ENCODE assay signal across 8 mouse cellular contexts in the genomic region with DNA sequence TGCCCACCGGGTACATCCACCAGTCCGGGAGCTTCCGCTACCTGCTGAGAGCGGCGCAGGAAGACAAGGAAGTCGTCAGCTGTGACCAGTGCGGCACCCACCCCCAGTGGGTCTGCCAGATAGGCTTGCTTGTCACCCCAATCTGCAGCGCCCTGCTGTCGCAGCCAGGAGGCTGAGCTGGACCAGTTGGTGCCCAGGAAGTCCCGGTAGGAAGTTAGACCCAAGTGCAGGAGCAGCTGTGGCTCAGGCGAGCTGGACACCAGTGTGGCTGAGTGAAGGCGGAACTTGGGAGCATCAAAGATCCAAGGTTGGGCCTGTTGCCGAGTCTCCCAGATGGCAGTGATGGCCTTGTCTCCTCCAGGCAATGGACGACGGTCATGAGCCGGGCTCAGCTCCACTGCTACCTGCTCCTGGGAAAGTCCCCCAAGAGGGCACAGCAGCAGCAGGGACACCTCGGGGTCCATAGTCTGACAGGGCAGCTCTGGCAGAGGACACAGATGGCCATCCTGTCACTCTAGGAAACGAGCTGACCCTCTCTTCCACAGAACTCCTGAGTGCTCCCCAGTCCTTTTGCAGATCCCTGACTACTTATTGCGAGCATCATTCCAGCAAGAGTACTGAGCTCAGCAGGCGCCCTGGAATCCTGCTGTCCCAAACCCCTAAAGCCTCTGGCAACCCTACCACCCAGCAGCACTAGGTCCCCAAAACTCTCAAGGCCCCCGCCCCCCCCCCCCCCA. TPM values are rescaled to one million over a fixed set of nuclear protein-coding genes. Genes with fewer than 3 reads are reported as not detected.
DNase-seq lines count a peak whose midpoint lies in the region; ATAC-seq and TF ChIP-seq lines count a peak whose summit lies in the region.

No protein-coding gene starts in this region.

- no peak for TF ChIP-seq POLR2A in myocyte (IDR thresholded peaks at IDR 0.05; ENCODE audit: insufficient read length, low read depth)

- peak; percentile 49 for DNase-seq in 3134 (ENCODE audit: extremely low read depth, insufficient read length, low spot score)
- DNase-seq in cerebellum, postnatal 36 days = peak; percentile 59 to 60
- DNase-seq in intestine, embryonic 14.5 days (ENCODE audit: low spot score) = peak; percentile 57
- no peak for DNase-seq in urinary bladder, postnatal 36 days (ENCODE audit: low spot score in 2 of 2)
- no peak for DNase-seq in ovary, postnatal 10 days (ENCODE audit: low spot score)

- H3K4me3 ChIP-seq in erythroblast, embryonic 14.5 days (replicated peaks) = peak overlapping the region; percentile 71
- H3K4me3 ChIP-seq in intestine, embryonic 14.5 days (ENCODE audit: low read depth, low read length) = peak overlapping the region; percentile 58
- H3K4me3 ChIP-seq in myocyte = peak overlapping the region; percentile 42

- no peaks in the 10 kb centered on the region for H3K79me2 ChIP-seq in myocyte (ENCODE audit: control insufficient read depth, insufficient read depth)

- H3ac ChIP-seq in myocyte (ENCODE audit: control insufficient read depth, insufficient read length) = peak overlapping the region; percentile 3

- peaks cover 37% of the 10 kb centered on the region for H3K36me3 ChIP-seq in erythroblast, embryonic 14.5 days (ENCODE audit: control insufficient read depth)
- H3K36me3 ChIP-seq in intestine, embryonic 14.5 days (ENCODE audit: control insufficient read depth, insufficient read depth, low read length) = peaks cover 17% of the 10 kb centered on the region; the same call in 1 of the 2 replicates
- no peaks in the 10 kb centered on the region for H3K36me3 ChIP-seq in myocyte (ENCODE audit: control insufficient read depth, insufficient read depth)

- ATAC-seq in erythroblast, adult 5-6 weeks (replicated peaks; ENCODE audit: low FRiP score, poor library complexity, severe bottlenecking) = no peak
- no peak for ATAC-seq in intestine, embryonic 14.5 days (replicated peaks; ENCODE audit: low FRiP score, low TSS enrichment, low read depth)

- no peak overlapping the region for H3K27ac ChIP-seq in intestine, embryonic 14.5 days (ENCODE audit: low read depth)

- H3K27me3 ChIP-seq in erythroblast, embryonic 14.5 days (ENCODE audit: control insufficient read depth) = no peaks in the 10 kb centered on the region
- H3K27me3 ChIP-seq in intestine, embryonic 14.5 days (replicated peaks; ENCODE audit: control insufficient read depth, insufficient read depth, low read length) = no peaks in the 10 kb centered on the region
- no peaks in the 10 kb centered on the region for H3K27me3 ChIP-seq in myocyte (ENCODE audit: control insufficient read depth, insufficient read depth, insufficient read length)

- H3K9ac ChIP-seq in intestine, embryonic 14.5 days (ENCODE audit: low read length) = peak overlapping the region; percentile 39

- peak overlapping the region; percentile 89 for H3K4me2 ChIP-seq in intestine, embryonic 14.5 days (ENCODE audit: low read length)
- peak overlapping the region; percentile 97 for H3K4me2 ChIP-seq in myocyte (ENCODE audit: low read depth)

- 52% methylated on average over 20 of the region's 21 CpGs for WGBS in intestine, embryonic 14.5 days

- peaks cover 66% of the 10 kb centered on the region for H3K4me1 ChIP-seq in erythroblast, embryonic 14.5 days (ENCODE audit: control insufficient read depth)
- peaks cover 17% of the 10 kb centered on the region for H3K4me1 ChIP-seq in intestine, embryonic 14.5 days (replicated peaks; ENCODE audit: control insufficient read depth, insufficient read depth, low read length)

- H3K9me3 ChIP-seq in erythroblast, embryonic 14.5 days (ENCODE audit: control insufficient read depth, low read length) = no peaks in the 10 kb centered on the region
- H3K9me3 ChIP-seq in intestine, embryonic 14.5 days (ENCODE audit: control insufficient read depth, low read length) = 0 out of 2 replicates have a peak, but pooled peaks cover 4% of the 10 kb centered on the region

TF ChIP-seq in myocyte, 11 proteins besides CTCF, POLR2A, EP300 and RAD21:
- TF ChIP-seq MYOG (IDR thresholded peaks at IDR 0.05; ENCODE audit: control insufficient read depth in 1 of 3, insufficient read depth in 1 of 3, insufficient read length in 2 of 3, low read depth in 2 of 3) (peak in 2 of 3 experiments; percentile 35 to 59), POLR2AphosphoS2 (IDR thresholded peaks at IDR 0.05; ENCODE audit: insufficient read length, low read depth) (no peak), TCF12 (IDR thresholded peaks at IDR 0.05; ENCODE audit: insufficient read depth, poor library complexity, severe bottlenecking) (no peak), E2F4 (IDR thresholded peaks at IDR 0.05; ENCODE audit: insufficient read depth) (no peak), SRF (IDR thresholded peaks at IDR 0.05; ENCODE audit: control insufficient read depth, insufficient read length, low read depth) (no peak), MYOD1 (IDR thresholded peaks at IDR 0.05; ENCODE audit: control insufficient read depth in 1 of 3, insufficient read length in 2 of 3, low read depth in 2 of 3) (no peak), REST (IDR thresholded peaks at IDR 0.05; ENCODE audit: insufficient read depth, insufficient read length) (no peak)
TF ChIP-seq in myocyte: peak in this region for 1.

RNA-seq across cellular contexts. Expression of a gene that starts 0.5 kb away (rescaled TPM):
- 1.1 and 1.8 TPM in 2 replicates for polyA plus RNA-seq in erythroblast, embryonic 14.5 days (2012)
- 5.4 TPM in 1 of 2 replicates, not detected in the other for total RNA-seq in erythroblast, adult 5-6 weeks (2015; ENCODE audit: low replicate concordance)
- 0.60 and 4.9 TPM in 2 replicates for total RNA-seq in erythroblast, adult 5-6 weeks (2017; ENCODE audit: low replicate concordance)
- 14.6 and 16.1 TPM in 2 replicates for polyA plus RNA-seq in intestine, embryonic 14.5 days (2014; fragmentation: Nextera tagmentation; extraction: Ambion mirVana)
- polyA plus RNA-seq in myocyte (2012; fragmentation: generic; extraction: Trizol) = 27.0 TPM

RNA-seq across cellular contexts. Expression of a gene that starts 0.5 kb away (rescaled TPM):
- 0.10 and 0.16 TPM in 2 replicates for polyA plus RNA-seq in erythroblast, embryonic 14.5 days (2012)
- total RNA-seq in erythroblast, adult 5-6 weeks (2015; ENCODE audit: low replicate concordance) = not detected in 2 replicates
- total RNA-seq in erythroblast, adult 5-6 weeks (2017; ENCODE audit: low replicate concordance) = not detected in 2 replicates
- polyA plus RNA-seq in intestine, embryonic 14.5 days (2014; fragmentation: Nextera tagmentation; extraction: Ambion mirVana) = 9.5 and 10.3 TPM in 2 replicates
- polyA plus RNA-seq in myocyte (2012; fragmentation: generic; extraction: Trizol) = 9.2 TPM

RNA-seq across cellular contexts. Expression of a gene that starts 3.1 kb away (rescaled TPM):
- 3.8 and 5.5 TPM in 2 replicates for polyA plus RNA-seq in erythroblast, embryonic 14.5 days (2012)
- total RNA-seq in erythroblast, adult 5-6 weeks (2015; ENCODE audit: low replicate concordance) = 4.4 and 6.5 TPM in 2 replicates
- total RNA-seq in erythroblast, adult 5-6 weeks (2017; ENCODE audit: low replicate concordance) = 2.1 and 10.9 TPM in 2 replicates
- 23.3 and 25.2 TPM in 2 replicates for polyA plus RNA-seq in intestine, embryonic 14.5 days (2014; fragmentation: Nextera tagmentation; extraction: Ambion mirVana)
- polyA plus RNA-seq in myocyte (2012; fragmentation: generic; extraction: Trizol) = 28.5 TPM

RNA-seq across cellular contexts. Expression of a gene that starts 8.0 kb away (rescaled TPM):
- polyA plus RNA-seq in erythroblast, embryonic 14.5 days (2012) = 2.3 and 2.7 TPM in 2 replicates
- total RNA-seq in erythroblast, adult 5-6 weeks (2015; ENCODE audit: low replicate concordance) = 11.7 TPM in 2 replicates
- 0.98 and 1.1 TPM in 2 replicates for total RNA-seq in erythroblast, adult 5-6 weeks (2017; ENCODE audit: low replicate concordance)
- polyA plus RNA-seq in intestine, embryonic 14.5 days (2014; fragmentation: Nextera tagmentation; extraction: Ambion mirVana) = 38.7 and 50.5 TPM in 2 replicates
- 49.2 TPM for polyA plus RNA-seq in myocyte (2012; fragmentation: generic; extraction: Trizol)

RNA-seq across cellular contexts. Expression of a gene that starts 15.1 kb away (rescaled TPM):
- polyA plus RNA-seq in erythroblast, embryonic 14.5 days (2012) = 24.5 and 29.1 TPM in 2 replicates
- 34.0 and 34.9 TPM in 2 replicates for total RNA-seq in erythroblast, adult 5-6 weeks (2015; ENCODE audit: low replicate concordance)
- total RNA-seq in erythroblast, adult 5-6 weeks (2017; ENCODE audit: low replicate concordance) = 31.0 and 34.8 TPM in 2 replicates
- polyA plus RNA-seq in intestine, embryonic 14.5 days (2014; fragmentation: Nextera tagmentation; extraction: Ambion mirVana) = 96.9 and 103 TPM in 2 replicates
- polyA plus RNA-seq in myocyte (2012; fragmentation: generic; extraction: Trizol) = 96.8 TPM

Comparison
In these comparisons a context has a peak if more than half of its experiments do, and no peak if none do; other contexts are left out.
1. DNase-seq: peak in 3134 (single experiment), cerebellum, postnatal 36 days (2 of 2) and intestine, embryonic 14.5 days (single experiment); none in urinary bladder, postnatal 36 days (0 of 2) and ovary, postnatal 10 days (single experiment).
2. Peak in every context shown above with its lines, with median percentiles within 50 percentile points of each other: H3K4me3 ChIP-seq.